Mouse (Mus musculus): ENCODE results near the gene C130050O18Rik.

Gene C130050O18Rik

DNA sequence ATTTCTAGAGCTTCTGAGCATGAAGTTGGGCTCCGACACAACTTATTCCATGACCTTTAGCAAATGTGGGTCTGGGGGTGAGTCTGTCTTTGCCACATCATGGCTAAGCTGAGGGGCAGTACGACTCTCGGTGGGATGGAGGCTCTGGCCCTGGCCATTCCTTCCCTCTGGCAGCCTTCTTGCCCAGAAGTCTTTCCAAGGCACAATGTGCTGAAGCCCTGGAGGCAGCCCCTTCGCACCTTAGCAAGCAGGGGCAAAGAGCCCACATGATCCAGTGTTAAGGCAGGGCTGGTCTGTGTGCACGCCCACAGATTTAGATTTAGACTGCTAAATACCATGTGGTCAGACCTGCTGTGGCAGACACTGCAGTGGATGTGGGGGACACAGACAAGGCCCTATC, 6.3 kb upstream of the C130050O18Rik start:
- no peak for DNase-seq

DNA sequence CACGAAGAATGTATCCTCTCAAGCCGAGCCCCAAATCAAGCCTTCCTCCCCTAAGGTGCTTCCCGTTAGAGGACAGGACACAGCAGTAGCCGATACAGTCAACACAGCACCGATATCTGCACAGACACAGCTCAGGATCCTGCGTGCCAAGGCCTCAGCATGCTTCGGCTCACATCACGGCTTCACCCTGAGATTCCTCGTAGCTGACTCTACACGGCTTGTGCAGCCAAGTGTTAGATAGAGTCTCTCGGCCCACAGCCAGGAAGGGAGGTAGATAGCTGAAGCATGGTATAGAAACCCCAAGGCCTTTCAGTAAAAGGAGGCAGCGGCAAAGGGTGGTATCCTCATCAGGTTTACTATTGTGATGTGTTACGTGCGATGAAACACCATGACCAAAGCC, 5.1 kb upstream of the C130050O18Rik start:
- DNase-seq = no peak

DNA sequence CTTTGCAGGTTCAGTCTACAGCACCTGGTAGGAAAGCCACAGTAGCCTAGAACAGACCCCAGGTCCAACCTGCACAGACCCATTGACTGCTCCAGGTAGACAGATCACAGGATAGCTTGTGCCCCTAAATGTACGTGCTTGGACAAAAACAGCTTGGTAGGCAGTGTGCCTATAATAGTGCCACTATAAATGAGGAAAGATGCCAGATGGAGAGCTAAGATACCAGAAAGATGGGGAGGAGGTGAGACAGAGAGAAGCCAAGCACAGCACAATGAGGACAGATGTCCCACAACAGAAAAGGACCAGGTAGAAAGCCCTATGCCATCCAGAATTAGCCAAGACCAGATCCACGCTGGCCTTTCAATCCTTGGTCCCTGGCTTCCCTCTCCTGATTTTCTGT, 3.0 kb upstream of the C130050O18Rik start:
- no peak for DNase-seq

DNA sequence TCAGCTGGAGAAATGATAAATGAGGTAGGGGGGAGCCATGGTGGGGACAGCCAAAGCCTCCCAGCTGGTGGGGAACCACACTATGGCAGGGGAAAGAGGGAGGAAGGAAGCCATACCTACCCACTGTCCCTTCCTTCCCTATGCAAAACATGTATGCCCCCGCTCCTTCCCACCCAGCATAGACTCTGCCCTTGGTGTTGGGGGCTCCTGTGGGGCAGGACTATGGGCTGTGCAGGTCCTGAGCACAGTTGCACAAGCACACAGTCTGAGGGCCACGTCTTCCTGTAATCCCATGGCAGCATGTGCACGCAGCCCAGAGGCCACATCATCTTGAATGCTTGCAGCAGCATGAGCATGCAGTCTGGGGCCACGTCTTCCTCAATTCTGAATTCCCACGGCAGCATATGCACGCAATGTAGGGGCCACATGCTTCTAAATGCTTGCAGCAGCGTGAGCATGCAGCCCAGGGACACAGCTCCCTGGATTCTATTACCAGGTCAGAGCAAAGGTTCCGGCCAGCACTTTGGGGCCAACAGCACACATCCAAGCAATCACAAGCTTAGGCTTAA, 1.3 kb upstream of the C130050O18Rik start:
- DNase-seq = no peak

DNA sequence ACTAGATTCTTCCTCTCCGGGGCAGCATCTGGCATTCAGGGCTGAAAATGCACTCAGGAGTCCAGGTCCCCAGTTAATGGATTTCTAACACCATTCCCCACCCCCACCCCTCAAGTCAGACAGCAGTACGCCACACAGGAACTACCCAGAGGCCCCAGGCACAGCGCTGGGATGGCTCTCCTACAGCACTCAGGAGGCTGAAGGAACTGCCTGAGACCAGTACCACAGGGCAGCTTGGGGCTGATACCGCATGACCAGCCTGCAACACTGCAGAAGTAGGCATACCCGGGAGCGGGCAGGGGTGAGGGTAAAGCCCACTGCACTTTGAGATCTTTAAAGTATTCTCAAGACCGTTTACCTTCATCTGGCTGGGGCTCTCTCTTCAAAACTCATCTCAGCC, 398 bp downstream of the C130050O18Rik start:
- DNase-seq = no peak

DNA sequence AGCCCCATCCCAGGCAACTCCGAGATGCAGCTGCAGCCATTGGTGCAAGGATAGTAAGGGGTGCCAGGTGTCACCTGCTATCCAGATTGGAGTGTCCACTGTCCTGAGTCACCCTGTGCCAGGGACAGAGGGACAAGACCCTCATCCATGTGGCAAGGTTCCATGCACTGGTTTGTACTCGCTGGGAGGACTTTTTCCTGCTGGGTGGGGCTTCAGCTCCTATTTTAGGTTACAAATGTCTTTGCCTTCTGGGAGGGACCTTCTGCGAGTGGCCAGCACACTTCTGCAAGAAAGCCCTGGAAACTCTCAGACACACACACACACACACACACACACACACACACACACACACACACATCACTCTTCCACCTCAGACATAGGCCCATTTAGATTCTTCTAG, 873 bp downstream of the C130050O18Rik start:
- no peak for DNase-seq

DNA sequence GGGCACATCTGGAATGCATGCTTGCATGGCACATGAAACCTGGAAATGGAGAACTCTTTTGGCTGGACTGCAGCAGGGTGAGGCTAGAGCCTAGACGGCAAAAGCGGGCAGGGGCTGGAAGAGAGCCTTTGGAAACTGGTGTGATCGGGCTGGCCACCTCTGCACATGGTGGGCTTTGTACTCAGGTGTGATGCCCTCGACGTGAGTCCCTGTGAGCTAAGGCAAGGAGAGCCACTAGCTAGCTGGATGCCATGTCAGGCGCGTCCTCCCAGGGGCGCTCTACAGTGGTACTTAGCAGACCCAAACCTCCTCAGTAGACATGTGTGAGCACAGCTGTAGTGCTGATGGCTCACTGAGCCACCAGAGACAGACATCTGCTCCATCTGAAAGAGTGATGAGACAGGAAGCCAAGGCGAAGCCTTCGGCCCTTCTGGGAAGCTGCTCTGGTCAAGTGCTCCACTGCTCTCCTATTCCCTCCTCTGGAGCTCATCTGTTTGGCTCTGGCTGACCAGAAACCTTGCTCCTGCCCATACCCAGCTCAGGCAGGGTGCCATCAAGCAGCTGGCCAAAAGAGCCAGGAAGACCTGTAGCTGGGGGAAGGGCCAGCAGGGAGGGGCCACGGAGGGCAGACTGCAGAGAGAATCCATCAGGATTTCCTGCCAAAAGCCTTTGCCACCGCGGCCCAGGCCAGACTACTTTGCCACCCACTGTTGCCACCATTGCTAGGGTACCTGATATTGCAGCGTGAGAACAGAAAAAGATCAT, 2.2 kb downstream of the C130050O18Rik start:
- DNase-seq = no peak

DNA sequence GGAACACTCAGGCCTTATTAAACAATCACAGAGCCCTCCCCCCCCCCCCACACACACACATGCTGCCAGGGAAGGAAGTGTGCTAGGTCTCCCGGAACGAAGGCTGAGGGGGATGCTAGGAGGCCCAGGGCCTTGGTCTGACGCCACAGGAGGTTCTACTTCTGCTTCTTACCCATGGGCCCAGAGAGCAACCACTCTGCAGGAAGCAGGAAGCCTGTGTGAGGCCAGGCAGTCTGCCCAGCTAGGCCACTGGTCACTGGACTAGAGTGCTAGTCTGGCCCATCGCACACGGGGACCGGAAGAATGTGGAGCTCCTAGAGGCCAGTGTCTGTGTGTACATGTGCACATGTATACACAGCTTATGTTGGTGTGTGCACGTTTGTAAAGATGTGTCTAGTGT, 3.4 kb downstream of the C130050O18Rik start:
- no peak for DNase-seq

DNA sequence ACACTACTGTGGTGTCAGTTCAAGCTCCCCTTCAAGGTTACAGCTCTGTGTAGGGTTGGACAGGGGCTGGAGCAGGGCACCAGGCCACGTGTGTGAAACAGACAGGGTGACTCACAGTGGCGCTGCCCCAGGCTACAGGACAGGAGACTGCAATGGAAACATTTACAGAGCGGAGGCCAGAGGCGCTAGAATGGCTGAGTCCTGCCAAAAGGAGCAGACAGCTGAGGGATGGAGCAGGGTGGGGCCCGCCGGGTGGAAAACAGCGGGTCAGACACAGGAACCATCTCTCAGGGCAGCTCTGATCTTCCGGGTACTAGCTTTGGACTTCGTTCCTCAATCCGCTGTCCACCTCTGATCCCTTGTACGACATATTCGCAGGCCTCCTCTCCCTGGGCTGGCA, 4.3 kb downstream of the C130050O18Rik start:
- DNase-seq = no peak

DNA sequence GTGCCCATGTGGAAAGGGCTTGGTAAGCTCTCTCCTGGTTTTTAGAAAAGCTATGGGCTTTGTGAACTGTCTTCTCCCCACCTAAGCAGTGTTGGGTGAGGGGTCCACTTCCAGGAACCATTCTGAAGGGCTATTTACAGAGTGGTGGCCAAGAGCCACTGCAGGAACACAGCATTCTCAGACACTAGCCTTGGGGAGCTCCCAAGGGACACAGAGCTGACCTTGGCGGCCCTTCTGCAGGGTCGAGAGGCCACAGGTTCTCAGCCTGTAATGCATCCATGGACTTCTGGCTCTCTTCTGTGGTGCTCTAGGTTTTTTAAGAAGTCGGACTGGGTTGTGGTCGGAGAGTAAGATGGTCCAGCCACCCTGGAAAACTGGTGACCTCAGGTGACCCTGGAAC, 5.0 kb downstream of the C130050O18Rik start:
- DNase-seq = no peak

DNA sequence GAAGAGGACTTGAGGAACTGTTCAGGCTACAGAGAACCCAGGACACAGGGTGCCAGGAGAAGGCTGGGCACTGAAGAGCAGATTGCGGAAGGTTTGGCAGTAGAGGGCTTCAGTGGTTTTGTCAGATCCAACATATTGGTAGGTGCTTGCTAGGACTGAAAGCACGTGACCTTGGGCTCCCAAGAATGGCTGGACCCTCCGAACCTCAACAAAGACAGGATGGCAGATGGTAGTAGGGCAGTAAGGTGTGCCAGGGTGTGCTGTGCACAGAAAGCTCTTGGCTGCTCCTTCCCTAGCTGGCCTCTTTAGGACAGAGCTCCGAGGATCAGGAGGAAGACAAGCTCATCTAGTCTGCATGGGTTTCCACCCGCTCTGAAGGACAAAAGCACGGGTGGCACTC, 6.0 kb downstream of the C130050O18Rik start:
- DNase-seq = no peak

DNA sequence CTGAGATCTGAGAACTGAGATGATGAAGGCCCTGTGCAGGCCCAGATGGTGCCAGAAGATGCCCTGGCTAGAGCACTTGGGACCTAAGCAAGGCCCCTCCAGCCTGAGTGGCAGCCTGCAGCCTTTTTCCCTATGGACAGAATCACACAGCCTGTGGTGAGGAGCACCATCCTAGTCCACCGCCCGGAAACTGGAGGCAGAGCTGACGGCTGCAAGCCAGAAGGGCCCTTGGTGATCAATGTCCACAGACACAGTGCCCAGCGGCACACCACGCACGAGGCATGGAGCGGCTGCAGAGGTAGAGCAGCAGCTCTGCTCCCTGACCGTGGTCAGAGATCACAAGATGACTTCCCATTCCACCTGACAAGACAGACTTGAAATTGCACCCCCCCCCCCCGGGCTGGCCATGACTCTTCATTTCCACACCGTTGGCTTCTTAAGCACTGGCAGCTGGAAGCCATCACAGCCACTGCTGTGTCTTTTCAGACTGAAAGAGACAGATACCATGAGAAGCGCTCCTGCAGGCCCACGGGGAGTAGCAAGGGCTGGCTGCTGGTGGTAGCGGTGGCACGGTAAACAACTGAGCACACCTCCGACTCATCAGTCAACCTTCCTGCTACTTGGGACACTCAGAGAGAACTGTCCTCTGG, 6.7 kb downstream of the C130050O18Rik start:
- no peak for DNase-seq

DNA sequence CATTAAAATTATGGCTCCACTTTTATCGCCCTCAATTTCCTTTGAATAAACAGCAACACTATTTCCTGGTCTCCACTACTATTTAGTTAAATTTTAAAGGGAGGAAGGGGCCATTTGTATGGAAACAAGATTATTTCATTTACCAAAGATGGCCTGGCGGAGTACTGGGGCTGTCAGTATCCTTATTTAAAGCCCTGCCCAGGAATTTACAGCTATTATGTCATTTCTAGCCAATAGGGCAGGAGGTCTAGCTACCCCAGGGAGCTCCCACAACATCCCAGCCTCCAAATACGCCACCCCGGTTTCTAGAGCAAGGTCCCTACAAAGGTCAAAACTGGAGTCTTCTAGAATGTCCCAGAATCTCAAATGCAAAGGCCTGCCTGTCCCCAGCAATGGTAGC, 8.5 kb downstream of the C130050O18Rik start:
- no peak for DNase-seq

DNA sequence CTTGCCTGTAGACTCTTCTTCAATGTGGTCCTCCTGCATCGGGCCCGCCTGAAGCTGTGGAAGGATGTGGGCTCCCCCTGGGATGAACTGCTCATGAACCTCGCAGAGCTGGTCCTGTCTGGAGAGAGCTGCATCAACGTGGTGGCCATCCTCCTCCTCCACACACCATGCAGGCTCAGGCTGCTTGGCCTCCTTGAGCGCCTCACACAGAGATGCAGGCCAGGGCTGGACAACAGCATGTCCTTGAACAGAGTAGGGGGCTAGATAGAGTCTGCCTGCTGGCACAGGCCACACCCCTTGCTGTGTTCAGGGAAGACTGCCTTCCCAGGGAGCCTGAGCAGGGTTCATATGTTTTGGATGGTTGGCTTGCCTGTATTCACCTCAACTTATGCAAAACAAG, 9.9 kb downstream of the C130050O18Rik start:
- no peak for DNase-seq

DNA sequence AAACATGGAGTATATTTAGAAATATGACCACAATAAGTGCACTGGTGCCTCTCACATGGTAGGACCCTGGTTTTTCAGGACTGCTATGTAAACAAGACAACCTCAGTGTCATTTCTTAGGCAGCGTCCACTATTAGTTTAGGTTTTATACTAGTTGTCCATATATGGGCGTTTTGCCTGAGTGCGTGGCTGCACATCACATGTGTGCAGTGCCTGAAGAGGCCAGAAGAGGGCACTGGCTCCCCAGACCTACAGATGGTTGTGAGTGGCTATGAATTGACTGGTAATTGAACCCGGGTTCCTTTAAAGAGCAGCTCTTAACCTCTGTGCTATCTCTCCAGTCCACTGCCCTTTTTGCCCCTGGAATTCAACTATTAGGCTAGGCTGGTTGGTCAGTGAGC, 11.9 kb downstream of the C130050O18Rik start:
- DNase-seq = no peak

DNA sequence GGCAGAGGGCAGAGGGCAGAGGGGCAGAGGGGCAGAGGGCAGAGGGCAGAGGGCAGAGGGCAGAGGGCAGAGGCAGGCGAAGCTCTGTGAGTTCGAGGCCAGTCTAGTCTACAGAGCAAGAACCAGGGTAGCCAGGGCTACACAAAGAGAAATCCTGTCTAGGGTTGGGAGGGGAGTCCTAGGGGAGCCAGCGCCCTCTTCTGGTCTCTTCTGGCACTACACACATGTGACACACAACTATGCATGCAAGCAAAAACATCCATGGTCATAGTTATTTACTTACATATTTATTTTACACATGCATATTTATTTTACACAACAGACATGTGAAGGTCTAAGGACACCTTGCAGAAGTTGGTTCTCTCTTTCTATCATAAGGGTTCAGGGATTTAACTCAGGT, 12.4 kb downstream of the C130050O18Rik start:
- no peak for DNase-seq

DNA sequence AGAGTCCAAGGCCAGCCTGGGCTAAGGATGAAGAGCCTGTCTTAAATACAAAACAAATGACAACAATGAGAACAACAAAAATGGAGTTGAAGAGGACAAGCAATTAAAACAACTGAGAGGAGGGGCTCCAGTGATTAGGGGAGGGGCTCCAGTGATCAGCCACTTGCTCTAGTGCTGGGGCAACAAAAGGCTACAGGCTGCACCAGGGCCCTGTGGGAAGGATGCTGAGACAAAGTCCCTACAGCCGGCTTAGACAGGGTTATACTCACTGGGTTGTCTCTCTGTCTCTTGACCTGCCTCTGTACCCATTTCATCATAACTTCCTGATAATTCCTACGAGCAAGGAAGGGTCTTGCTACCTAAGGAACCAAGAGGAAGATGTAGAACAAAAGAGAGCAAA, 13.0 kb downstream of the C130050O18Rik start:
- no peak for DNase-seq

DNA sequence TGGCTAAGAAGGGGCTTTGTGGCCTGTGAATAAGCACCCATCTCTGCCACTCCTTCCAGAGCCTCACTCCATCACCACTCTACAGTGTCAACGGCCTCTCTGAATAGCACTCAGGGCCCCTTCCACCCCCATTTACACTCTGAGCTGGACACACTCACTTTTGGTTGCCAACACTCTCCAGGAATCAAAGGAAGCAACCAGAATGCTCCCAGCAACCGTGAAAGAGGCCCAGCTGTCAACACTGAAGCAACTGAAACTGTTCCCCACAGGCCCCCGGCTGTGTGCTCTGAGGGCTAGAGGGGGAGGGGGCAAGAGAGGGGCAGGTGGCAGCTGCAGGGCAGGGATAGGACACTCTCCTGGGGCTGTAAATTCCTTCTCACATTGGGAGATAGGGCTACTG, 13.6 kb downstream of the C130050O18Rik start:
- DNase-seq = no peak

DNA sequence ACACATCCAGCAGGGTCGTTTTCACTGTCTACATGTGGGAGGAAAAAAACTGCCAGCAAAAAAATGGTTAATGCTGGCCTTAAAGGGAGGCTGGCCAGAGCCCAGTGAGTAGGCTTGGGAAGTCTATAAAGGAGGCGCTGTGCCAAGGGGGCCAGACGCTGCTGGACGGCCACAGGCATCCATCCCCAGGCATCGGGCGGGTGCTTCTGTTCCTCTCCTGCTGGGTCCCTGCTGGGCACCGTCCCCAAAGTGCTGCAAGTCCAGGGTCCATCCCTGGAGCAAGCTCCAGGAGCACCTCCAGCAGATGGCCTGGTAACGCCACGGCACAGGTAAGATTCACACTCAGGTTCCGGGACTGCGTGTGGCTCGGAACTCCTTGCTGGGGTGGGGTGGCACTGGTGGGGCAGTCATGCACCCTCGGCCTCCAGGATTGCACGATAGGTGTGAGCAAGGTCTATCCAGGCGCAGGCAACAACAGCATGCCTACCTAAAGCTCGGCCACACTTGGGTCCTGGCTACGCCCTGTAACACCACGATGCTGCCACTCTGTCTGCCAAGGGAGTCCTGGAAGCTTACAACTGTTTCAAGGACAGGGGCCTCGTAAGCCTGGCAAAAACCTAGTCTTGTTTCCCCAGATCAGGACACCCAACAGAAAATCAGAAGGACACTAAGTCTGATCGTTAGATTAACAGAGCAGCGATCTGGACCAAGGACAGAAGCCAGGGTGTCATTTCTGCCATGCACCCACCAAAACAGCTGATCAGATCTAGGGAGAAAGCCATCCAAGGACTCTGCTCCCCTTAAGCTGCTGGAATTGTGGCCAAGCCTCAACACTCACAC, 18.2 kb downstream of the C130050O18Rik start, which contains the start of gene Gper1:
Gper1 (plus strand) TSS at position 126 of the 840 bp plus-strand sequence.
- no peak for DNase-seq

DNA sequence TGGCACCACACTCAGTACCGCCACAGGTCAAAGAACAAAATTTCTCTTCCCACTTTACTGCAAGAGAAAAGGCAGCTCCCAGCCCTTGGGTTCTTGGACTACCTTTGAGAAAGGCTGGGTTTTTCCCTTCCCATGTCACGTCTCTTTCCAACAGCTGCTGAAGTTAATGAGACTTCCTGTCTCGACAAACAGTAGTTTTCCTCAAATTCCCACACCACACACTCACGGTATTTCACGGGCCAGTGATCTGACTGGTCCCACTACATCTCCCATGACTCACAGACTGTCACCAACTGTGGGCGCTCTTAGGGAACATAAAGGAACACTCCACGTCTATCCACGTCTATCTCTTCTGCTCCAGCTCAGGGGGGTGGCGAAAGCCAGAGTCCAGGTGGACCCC, 20.1 kb downstream of the C130050O18Rik start:
- DNase-seq = no peak

DNA sequence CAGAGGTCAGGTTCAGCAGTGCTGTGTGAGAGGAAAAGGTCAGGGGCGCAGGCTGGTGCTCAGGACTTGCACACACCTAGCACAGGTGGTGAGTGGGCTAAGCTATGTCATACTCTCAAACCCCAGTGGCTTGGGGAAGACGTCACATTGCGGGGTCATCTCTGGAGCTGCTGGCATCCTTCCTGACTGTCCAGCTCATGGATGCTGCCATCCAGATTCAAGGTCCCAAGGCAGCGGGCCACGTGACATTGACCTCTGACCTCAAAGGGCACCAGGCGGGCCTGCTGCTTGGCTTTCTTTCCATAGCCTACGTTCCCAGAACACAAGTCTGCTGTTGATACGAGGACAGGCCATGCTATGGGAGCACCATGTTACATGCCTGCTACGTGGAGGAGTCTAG, 21.9 kb downstream of the C130050O18Rik start:
- no peak for DNase-seq

DNA sequence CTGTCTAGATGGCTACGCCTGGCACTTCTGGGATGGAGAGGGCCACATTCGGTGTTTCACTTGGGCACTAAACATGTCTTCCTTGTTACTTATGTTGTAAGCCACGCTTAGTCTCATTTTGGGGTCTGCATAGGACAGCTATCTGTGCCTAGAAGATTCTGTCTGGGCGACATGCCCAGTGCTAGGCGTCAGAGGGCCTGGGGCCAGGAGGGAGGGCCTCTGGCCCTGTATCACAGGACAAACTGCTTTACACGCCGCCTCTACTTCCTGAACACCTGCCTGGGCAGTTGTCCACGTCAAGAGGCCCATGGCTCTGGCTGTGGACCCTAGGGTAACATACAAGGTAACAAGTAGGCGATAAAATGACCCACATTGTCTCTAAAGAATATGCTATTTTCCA, 22.9 kb downstream of the C130050O18Rik start:
- no peak for DNase-seq

DNA sequence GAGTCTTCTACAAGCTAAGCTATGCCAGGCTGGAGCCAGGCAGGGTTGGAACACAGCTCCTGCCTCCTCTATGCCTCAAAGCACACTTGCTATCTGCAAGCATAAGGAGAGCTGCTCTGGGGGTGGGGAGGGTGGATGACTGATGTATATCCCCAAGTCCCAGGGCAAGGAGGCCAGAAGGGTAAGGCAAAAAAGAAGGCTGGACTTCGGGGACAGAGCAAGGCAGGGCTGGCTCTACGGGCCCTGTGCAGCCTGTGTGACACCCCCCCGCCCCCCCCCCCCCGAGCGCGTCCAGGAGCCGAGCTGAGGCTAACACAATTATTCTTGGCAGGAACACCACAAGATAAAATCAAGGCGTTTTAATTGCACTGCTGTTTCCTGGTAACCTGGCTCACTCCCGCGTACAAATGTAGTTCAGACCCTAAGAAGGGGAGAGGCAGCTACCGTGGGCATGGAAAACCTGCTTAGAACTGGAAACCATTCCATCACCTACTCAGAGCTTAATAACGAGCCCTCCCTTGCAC, 24.8 kb downstream of the C130050O18Rik start:
- no peak for DNase-seq

All from right cerebral cortex, postnatal 25 days (tissue).